Mouse (Mus musculus) CH12.LX (cell line): Measurements from ENCODE around the gene Rnf115.

Source experiments
- CTCF ChIP-seq, 2 experiments: IDR thresholded peaks in 1 of 2; conservative IDR thresholded peaks in 1 of 2; 2 replicates each; pipeline ENCODE4 v1.5.1; 2011 to 2012; ENCODE audit warnings: low read depth in 2 of 2, low read length in 2 of 2, improper control_type of control experiment in 1 of 2, inconsistent platforms in 1 of 2, mild to moderate bottlenecking in 1 of 2, moderate library complexity in 1 of 2
- MAX ChIP-seq: IDR thresholded peaks from 2 replicates; pipeline ENCODE4 v1.6.1; 2011; ENCODE audit warnings: low read length, improper control_type of control experiment
- MXI1 ChIP-seq: IDR thresholded peaks from 2 replicates; pipeline ENCODE4 v1.6.1; 2011; ENCODE audit warnings: mild to moderate bottlenecking, low read depth, low read length, improper control_type of control experiment
- NRF1 ChIP-seq: IDR thresholded peaks from 2 replicates; pipeline ENCODE4 v1.6.1; 2014; ENCODE audit warnings: low read depth, mild to moderate bottlenecking, inconsistent platforms, low read length, improper control_type of control experiment, moderate library complexity
- POLR2A ChIP-seq: IDR thresholded peaks from 2 replicates; pipeline ENCODE4 v1.6.1; 2011; ENCODE audit warnings: low read depth, mild to moderate bottlenecking, improper control_type of control experiment, low read length
- SIN3A ChIP-seq: IDR thresholded peaks from 2 replicates; pipeline ENCODE4 v1.6.1; 2012; ENCODE audit warnings: low read length, improper control_type of control experiment, inconsistent platforms
- TBP ChIP-seq: conservative IDR thresholded peaks from 2 replicates; pipeline ENCODE4 v1.6.1; 2011; ENCODE audit warnings: low read depth, low read length, improper control_type of control experiment

DNA sequence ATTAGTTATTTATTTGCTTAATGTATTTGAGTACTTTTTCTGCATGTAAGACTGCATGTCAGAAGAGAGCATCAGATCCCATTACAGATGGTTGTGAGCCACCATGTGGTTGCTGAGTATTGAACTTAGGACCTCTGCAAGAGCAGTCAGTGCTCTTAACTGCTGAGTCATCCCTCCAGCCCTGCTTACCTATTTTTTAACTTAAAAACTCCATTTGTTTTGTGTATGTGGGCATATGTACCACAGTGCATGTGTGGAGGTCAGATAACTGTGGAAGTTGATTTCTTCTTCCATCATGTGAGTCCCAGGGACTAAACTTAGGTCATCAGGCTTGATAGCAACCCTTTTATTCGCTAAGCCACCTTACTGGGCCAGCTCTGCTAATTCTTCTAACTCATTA is 60.3 kb downstream of the Rnf115 start:
- TF ChIP-seq SIN3A: no peak
- peak in 1 of 2 experiments; percentile 23; a peak in 1 of 4 replicates for TF ChIP-seq CTCF (conservative IDR thresholded peaks at IDR 0.05 in 1 of 2, IDR thresholded peaks at IDR 0.05 in 1 of 2; ENCODE audit: low read depth in 2 of 2, low read length in 2 of 2)
- no peak for TF ChIP-seq NRF1
- no peak for TF ChIP-seq MAX
- no peak for TF ChIP-seq TBP
- no peak for TF ChIP-seq MXI1
- TF ChIP-seq POLR2A: no peak
